Mouse (Mus musculus): ENCODE measurements around the gene Usp29. TPM values are rescaled to one million over a fixed set of nuclear protein-coding genes. Genes with fewer than 3 reads are reported as not detected.
"Not testable (repeated sequence)": the region's sequence is repeated elsewhere in the genome, so short reads cannot be mapped to it uniquely, and the experiment has no call there.

Gene Usp29
- polyA plus RNA-seq, 2 experiments from 2014 or later: not detected

- no peak for ATAC-seq
Measured at GRCm38 (mm10) chr7:6765240-6765639, 34.9 kb downstream of the Usp29 start.

GRCm38 (mm10) chr7:6770286-6770685 lies 39.9 kb downstream of the Usp29 start:
- no peak for ATAC-seq

GRCm38 (mm10) chr7:6773865-6774413 lies 43.6 kb downstream of the Usp29 start:
- ATAC-seq: not testable (repeated sequence)

- no peak for ATAC-seq
Measured at GRCm38 (mm10) chr7:6776314-6777059, 46.1 kb downstream of the Usp29 start.

- ATAC-seq: no peak
Measured at GRCm38 (mm10) chr7:6777107-6777506, 46.7 kb downstream of the Usp29 start.

GRCm38 (mm10) chr7:6777689-6778088 lies 47.3 kb downstream of the Usp29 start:
- no peak for ATAC-seq

GRCm38 (mm10) chr7:6779172-6779571 lies 48.8 kb downstream of the Usp29 start:
- ATAC-seq: no peak

GRCm38 (mm10) chr7:6781541-6781940 lies 51.2 kb downstream of the Usp29 start:
- no peak for ATAC-seq

- no peak for ATAC-seq
Measured at GRCm38 (mm10) chr7:6784340-6785073, 54.1 kb downstream of the Usp29 start.

GRCm38 (mm10) chr7:6787000-6787399 lies 56.6 kb downstream of the Usp29 start:
- ATAC-seq: no peak

GRCm38 (mm10) chr7:6788101-6788500 lies 57.7 kb downstream of the Usp29 start:
- no peak for ATAC-seq

- no peak for ATAC-seq
Measured at GRCm38 (mm10) chr7:6791286-6792065, 61.1 kb downstream of the Usp29 start.

- ATAC-seq: no peak
Measured at GRCm38 (mm10) chr7:6793240-6793639, 62.9 kb downstream of the Usp29 start.

GRCm38 (mm10) chr7:6793811-6794210 lies 63.4 kb downstream of the Usp29 start:
- ATAC-seq: no peak

- no peak for ATAC-seq
Measured at GRCm38 (mm10) chr7:6797408-6797807, 67.0 kb downstream of the Usp29 start.

GRCm38 (mm10) chr7:6799105-6799805 lies 68.9 kb downstream of the Usp29 start:
- no peak for ATAC-seq

GRCm38 (mm10) chr7:6800586-6801441 lies 70.4 kb downstream of the Usp29 start:
- ATAC-seq: no peak

- no peak for ATAC-seq
Measured at GRCm38 (mm10) chr7:6801642-6802041, 71.3 kb downstream of the Usp29 start.

GRCm38 (mm10) chr7:6810556-6810955 lies 80.2 kb downstream of the Usp29 start:
- no peak for ATAC-seq

- no peak for ATAC-seq
Measured at GRCm38 (mm10) chr7:6814971-6815370, 84.6 kb downstream of the Usp29 start.

GRCm38 (mm10) chr7:6816706-6817376 lies 86.5 kb downstream of the Usp29 start:
- no peak for ATAC-seq

Data from activated CD4-positive, CD25-positive, alpha-beta regulatory T cell, adult 4 months (primary cell).